Mouse (Mus musculus) forebrain, embryonic 14.5 days (tissue): Measurements from ENCODE around the gene Mfsd2a. TPM values are rescaled to one million over a fixed set of nuclear protein-coding genes. Genes with fewer than 3 reads are reported as not detected.

Source experiments
- polyA plus RNA-seq: library from polyadenylated mRNA; unstranded; fragments of >200 nt; fragmentation: Nextera tagmentation; extraction: Ambion mirVana; gene quantifications from 2 replicates; pipeline ENCODE4 v1.2.1, GENCODE M21; 2014

The Mfsd2a gene
- polyA plus RNA-seq, 1 experiment from 2014 or later: 31.3 TPM

Other genes starting within 250 kb of the Mfsd2a start
- 54.9 and 63.7 TPM in 2 replicates for gene Ppt1, start 124.9 kb downstream of the Mfsd2a start, polyA plus RNA-seq
- 73.7 and 77.7 TPM in 2 replicates for gene Cap1, start 75.1 kb downstream of the Mfsd2a start, polyA plus RNA-seq
- gene Mycl, start 34.5 kb upstream of the Mfsd2a start, polyA plus RNA-seq: 70.5 and 77.4 TPM in 2 replicates
- 29.4 and 32.7 TPM in 2 replicates for gene Trit1, start 55.4 kb upstream of the Mfsd2a start, polyA plus RNA-seq
- 0.08 and 0.21 TPM in 2 replicates for gene Bmp8b, start 144.0 kb upstream of the Mfsd2a start, polyA plus RNA-seq
- gene Oxct2b, start 155.1 kb upstream of the Mfsd2a start, polyA plus RNA-seq: 0.13 and 0.35 TPM in 2 replicates
- 86.4 and 88.3 TPM in 2 replicates for gene Ppie, start 178.8 kb upstream of the Mfsd2a start, polyA plus RNA-seq
- gene Hpcal4, start 222.0 kb upstream of the Mfsd2a start, polyA plus RNA-seq: 19.9 and 34.7 TPM in 2 replicates
- not detected in 2 replicates for gene Nt5c1a, start 240.3 kb upstream of the Mfsd2a start, polyA plus RNA-seq